Mouse (Mus musculus) lung, postnatal 4 days (tissue): ENCODE measurements at regions not wholly inside any gene's neighbourhood (a gene's known extent, or its start where the extent isn't known, plus 50 kb on each side); places are given as distances from the start of the nearest gene placed in this dataset.

Experiments used
- DNase-seq, 2 experiments: peaks; one replicate each; pipeline ENCODE4 v3.0.0; 2021

DNA sequence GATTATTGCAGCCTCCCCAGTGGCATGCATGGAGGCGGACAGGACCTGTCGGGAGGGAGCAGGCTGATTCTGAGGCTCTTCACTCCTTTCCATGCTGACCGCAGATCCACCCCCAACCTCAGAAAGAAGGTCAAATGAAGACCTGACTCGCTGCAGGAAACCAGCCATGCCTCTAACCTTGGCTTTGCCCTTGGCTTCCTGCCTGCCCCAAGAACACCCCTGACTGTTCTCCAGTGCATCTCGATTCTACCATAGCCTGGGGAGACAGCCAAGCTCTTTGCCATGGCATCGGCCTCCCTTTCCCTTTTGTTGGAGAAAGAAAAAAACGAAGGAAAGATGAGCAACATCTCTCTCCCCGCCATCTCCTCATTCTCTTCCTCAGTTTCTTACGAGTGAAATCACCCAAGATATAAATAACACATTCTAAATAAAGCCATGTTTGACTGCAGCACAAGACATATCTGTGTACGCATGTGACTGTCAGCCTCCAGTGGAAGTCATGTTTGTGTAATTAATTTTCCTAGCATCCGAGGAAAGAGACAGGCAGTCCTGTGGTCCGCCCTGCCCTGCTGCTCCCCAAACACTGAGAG is 102.4 kb upstream of the Sdk1 start:
- no peak for DNase-seq

DNA sequence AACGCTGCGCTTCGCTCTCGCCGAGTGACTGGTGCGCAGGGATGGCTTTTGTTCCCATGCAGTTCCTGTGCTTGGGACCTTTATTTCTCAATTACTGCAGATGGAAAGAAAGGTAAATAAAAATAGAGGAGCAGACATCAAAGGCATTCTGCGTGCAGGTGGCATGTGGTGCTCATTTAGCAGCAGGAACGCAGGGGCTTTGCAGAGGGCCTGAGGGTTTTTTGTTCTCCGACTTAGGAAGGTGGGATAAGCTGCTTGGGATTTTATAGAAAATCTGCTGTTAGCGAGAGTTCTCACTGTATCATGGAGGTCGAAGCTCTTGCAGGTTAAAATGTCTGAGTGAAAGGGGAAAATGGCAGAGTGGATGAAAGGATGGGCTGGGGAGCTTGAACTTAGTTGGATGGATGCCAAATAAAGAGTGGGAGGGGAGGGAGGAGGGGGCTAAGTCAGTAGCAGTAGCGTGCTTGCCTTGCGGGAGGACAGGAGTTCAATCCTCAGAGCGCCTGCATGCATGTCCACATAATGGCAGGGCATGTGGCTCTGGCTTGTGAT is 101.9 kb upstream of the Sdk1 start:
- DNase-seq, result no peak

DNA sequence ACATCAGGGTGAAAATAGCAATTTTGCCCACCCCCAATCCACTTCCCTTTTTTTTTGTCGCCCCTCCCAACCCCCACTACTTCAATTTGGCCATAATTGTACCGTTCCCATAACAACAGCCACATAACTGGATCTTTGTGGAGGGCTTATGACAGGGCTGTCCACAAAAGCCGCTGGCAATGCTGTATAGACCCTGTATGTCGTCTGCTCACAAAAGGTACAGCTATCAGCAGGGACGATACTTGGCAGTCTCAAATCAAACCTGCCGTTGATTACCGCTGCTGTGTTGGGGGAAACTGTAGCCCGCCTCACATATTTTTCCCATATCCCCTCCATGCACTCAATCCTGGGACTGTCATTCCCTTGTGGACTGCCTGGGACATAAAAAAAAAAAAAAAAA is 80.9 kb upstream of the Sdk1 start:
- no peak for DNase-seq

DNA sequence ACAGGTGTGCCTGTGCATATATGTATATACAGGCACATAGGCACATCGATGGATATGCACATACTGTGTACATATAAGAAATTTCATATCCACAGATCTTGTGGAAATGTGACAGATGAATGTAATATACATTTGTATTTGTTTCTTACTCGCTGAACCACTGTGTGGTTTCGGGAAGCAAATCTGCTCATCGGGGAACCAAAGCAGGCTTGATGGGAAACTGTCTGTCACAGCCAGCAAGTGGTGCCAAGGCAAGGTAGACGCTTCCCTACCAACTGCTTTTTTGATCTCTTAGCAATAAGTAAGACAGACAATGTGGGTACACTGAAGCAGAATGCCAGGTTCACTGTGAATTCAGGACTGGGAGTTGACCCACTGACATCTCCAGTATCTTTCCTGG is 80.3 kb upstream of the Sdk1 start:
- no peak for DNase-seq

DNA sequence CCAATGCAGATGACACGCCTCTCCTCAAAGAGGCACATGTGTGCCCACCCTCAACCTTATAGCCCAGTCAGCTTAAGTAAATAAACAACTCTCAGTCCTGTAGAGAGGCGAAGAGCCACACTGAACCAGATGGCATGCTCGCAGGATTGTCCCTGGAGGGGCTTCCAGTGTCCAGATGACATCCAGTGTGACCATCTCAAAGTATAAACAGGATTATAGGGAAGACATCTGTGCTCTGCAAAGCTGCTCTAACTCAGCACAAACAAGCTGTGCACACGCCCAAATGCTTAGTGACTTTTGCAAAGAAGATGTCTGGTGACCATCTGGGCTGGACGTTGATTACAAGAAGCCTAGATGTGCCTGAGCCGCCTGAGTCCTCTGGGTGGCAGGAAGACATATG is 58.8 kb upstream of the Sdk1 start:
- no peak for DNase-seq

DNA sequence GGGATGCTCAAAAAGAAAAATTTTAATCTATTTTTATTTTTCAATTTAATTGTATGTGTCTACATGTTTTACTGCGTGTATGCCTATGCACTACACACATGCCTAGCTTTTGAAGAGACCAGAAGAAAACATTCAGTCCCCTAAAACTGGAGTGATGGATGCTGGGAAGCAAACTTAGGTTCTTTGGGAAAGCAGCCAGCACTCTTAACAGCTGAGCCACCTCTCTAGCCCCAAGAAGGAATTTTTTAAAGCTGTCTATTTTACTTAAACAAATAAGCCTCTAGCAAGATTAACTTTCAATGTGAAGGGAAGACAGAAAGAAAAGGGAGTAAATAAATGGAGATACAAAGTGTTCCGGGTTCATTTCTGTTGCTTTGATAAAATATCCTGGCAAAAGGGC is 52.3 kb upstream of the Sdk1 start:
- no peak for DNase-seq
